Mouse (Mus musculus) layer of hippocampus, adult 18-20 months (tissue): ENCODE results near the gene Trpv3. TPM values are rescaled to one million over a fixed set of nuclear protein-coding genes. Genes with fewer than 3 reads are reported as not detected.
A peak's percentile ranks its signal among the peaks of the same experiment; 100 is the strongest.
"Not testable (repeated sequence)": the region's sequence is repeated elsewhere in the genome, so short reads cannot be mapped to it uniquely, and the experiment has no call there.

ENCODE experiments used
- DNase-seq, 2 experiments: peaks; one replicate each; pipeline ENCODE4 v3.0.0; 2022; ENCODE audit warnings: low spot score in 2 of 2
- total RNA-seq, 2 experiments: library from RNA; stranded (reverse); gene quantifications; 2 replicates each; pipeline ENCODE4 v1.2.3; 2021

Trpv3 gene
- total RNA-seq, 2 experiments from 2014 or later, result 0.41 to 0.45 TPM

GRCm38 (mm10) chr11:73283926-73284325, 16.7 kb downstream of the Trpv3 start:
- no peak for DNase-seq

DNA sequence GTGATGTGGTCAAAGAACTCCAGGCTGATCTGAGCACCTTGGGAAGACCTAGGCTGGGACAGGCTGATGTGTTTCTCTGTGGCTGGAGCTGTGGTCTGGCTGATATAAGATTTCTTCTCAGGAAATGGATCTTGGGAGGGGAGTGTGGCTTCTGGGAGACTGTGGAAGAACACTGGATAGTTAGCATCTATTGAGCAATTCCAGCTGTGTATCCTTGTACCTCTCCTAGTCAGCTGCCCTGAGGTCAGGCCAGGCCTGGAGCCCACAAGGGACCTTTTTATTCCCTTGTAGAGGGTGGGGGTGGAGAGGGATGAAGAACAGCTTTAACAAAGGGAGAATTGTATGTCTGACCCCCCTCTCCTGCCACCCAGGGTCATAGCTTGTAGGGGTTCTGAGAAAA, 17.2 kb downstream of the Trpv3 start:
- DNase-seq, result peak in 1 of 2 experiments; percentile 24

- DNase-seq, result no peak
Measured at GRCm38 (mm10) chr11:73289621-73290020, 22.4 kb downstream of the Trpv3 start.

- no peak for DNase-seq
Measured at GRCm38 (mm10) chr11:73303123-73303522, 35.9 kb downstream of the Trpv3 start.

DNA sequence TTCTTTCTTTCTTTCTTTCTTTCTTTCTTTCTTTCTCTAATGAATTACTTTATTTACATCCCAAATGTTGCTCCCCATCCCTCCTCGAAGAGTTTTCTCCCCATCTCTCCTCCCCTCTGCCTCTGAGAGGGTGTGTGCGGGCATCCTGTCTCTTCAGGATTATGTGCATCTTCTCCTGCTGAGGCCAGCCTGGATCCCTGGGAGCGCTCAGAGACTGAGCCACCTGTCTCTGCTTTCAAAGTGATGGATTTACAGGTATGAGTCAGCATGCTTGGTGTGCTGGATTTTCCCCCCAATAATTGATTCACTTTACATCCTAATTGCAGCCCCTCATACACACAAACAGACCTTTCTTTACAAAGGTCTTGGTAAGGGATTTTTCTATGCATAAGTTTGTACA, 48.8 kb downstream of the Trpv3 start:
- no peak for DNase-seq

DNA sequence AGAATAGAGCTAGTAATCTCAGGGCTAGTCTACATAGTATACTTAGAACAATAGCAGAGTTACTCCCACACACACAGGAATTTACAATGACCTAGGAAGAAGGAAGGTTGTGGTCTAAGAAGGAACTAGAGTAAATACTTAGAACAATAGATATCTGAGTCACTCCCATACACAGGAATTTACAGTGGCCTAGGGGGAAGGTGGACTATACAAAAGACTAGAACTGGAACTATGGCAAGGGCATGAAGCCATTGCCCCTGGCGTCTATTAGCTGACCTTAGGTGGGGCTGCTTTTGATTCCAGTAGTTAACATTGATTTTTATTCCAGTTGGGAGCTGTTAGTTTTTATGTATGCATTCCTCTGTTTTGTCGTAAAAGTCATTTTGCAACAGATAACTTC, 51.4 kb downstream of the Trpv3 start:
- not testable (repeated sequence) for DNase-seq

DNA sequence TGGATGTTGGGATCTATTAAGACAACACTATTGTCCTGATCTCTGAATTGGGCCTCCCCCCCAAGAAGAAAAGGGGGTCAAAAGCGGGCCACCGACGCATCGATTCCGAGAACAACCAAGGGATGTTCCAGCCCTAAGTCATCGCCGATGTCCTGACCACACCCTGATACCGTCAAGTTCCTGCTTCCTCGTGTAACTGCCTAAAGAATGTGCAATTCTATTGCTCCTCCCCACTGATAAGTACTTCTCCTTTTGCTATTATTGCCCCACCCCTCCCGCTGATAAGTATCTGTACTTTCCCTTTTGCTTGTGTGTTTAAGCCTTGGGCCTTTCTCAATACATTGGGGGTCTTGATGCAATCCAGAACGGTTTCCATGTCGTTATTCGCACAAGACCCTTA, 53.9 kb downstream of the Trpv3 start:
- not testable (repeated sequence) for DNase-seq

DNA sequence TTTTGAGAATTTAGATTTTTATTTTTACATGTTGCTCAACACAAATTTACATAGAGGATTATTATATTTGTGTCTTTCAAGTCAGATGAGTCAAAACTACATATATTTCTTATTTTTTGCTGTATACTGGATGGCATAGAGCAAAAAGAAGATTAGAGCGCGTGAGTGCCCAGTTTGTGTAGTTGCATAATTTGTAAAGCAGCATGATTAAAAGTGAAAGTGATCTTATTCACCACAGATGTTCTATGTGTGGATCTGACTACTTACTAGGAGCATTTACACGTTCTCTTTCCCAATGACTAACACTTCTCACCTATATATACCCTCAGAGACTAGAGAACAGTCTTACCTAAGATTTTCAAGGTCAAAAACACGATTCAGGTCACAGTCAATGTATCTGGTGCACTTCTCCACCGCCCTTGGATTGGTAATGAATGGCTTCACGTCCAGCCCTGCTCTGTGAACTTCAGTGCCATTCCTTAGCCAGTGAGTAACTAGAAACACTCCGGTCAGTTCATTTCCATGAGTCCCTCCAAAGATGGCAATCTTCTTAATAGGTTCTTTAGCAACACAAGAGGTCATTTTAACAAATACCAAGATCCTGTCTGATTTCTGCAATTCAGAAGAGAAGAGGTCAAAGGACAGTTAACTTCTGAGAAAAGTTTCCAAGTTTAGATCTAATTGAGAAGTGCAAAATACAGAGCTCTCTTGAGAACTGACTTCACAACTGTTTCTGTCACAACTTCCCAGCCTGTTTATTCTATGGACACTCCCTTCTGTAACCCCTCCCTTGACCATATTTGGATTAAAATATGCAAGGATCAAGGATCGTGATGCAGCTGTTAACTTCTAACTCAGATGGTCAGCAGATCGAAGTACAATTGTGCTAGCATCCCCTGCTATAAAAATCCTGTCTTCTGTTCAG, 57.0 kb downstream of the Trpv3 start:
- DNase-seq, result no peak

DNA sequence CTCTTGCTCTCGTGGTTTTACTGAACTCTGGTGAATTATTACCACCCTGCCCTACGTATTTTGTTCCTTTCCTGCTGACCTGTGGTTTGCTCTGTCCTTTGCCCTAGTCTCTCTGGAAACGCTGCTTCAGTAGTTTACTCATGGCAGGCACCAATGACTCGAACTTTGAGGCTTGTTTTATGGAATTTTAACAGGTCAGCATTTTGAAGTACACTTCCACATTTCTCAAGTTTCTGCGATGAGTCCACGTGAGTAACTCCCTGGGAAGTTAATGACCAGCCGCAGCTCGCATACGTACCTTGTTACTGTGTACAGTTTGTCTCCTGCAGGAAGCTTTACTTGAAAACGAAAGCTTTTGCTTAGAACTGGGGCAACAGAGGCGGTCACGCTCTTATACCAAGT, 59.3 kb downstream of the Trpv3 start:
- no peak for DNase-seq

- DNase-seq, result no peak
Measured at GRCm38 (mm10) chr11:73327361-73327760, 60.2 kb downstream of the Trpv3 start.

- DNase-seq, result no peak
Measured at GRCm38 (mm10) chr11:73329442-73329841, 62.3 kb downstream of the Trpv3 start, which contains the start of the genes Aspa, Gm49340 and Spata22. Gene Aspa, minus strand, starts transcription at chr11:73329596. Gene Gm49340, plus strand, starts transcription at chr11:73329741. Gene Spata22, plus strand, starts transcription at chr11:73329741.

- DNase-seq, result no peak
Measured at GRCm38 (mm10) chr11:73333357-73333756, 66.2 kb downstream of the Trpv3 start.

- no peak for DNase-seq
Measured at GRCm38 (mm10) chr11:73336919-73337318, 69.7 kb downstream of the Trpv3 start.

Other genes with a start within 250 kb of the Trpv3 start
- 100 to 1,000 TPM; 175 to 178 TPM for gene Camkk1, start 248.4 kb upstream of the Trpv3 start, total RNA-seq
- 10 to 100 TPM in 1 of 2 experiments, 1 to 10 TPM in 1; 9.3 to 10.4 TPM for gene Ncbp3, start 219.6 kb upstream of the Trpv3 start, total RNA-seq
- under 1 TPM; 0.10 to 0.17 TPM for gene Itgae, start 176.8 kb upstream of the Trpv3 start, total RNA-seq
- gene Haspin, start 129.1 kb upstream of the Trpv3 start, total RNA-seq, result under 1 TPM; 0.10 to 0.15 TPM
- gene P2rx5, start 107.0 kb upstream of the Trpv3 start, total RNA-seq, result 1 to 10 TPM; 1.4 to 2.5 TPM
- gene Emc6, start 90.4 kb upstream of the Trpv3 start, total RNA-seq, result 10 to 100 TPM; 51.6 to 52.4 TPM
- 1 to 10 TPM; 8.6 to 8.7 TPM for gene Tax1bp3, start 90.3 kb upstream of the Trpv3 start, total RNA-seq
- gene Ctns, start 68.3 kb upstream of the Trpv3 start, total RNA-seq, result 10 to 100 TPM; 21.1 to 22.1 TPM
- 1 to 10 TPM; 3.7 to 4.0 TPM for gene Shpk, start 67.9 kb upstream of the Trpv3 start, total RNA-seq
- under 1 TPM in 1 of 2 experiments, not detected in 1; 0.23 TPM for gene Trpv1, start 33.1 kb upstream of the Trpv3 start, total RNA-seq
- 10 to 100 TPM; 13.9 to 14.8 TPM for gene Aspa, start 62.2 kb downstream of the Trpv3 start, total RNA-seq
- gene Gm49340, start 62.4 kb downstream of the Trpv3 start, total RNA-seq, result not detected
- gene Spata22, start 62.4 kb downstream of the Trpv3 start, total RNA-seq, result not detected
- gene Olfr20, start 83.4 kb downstream of the Trpv3 start, total RNA-seq, result not detected
- gene Olfr376, start 103.9 kb downstream of the Trpv3 start, total RNA-seq, result not detected
- not detected for gene Olfr1, start 132.2 kb downstream of the Trpv3 start, total RNA-seq
- not detected for gene Olfr378, start 161.1 kb downstream of the Trpv3 start, total RNA-seq
- gene Olfr380, start 190.1 kb downstream of the Trpv3 start, total RNA-seq, result not detected
- gene Olfr381, start 224.2 kb downstream of the Trpv3 start, total RNA-seq, result not detected
- gene Olfr382, start 249.8 kb downstream of the Trpv3 start, total RNA-seq, result not detected